Mouse (Mus musculus) ZHBTc4 (cell line): ENCODE measurements around the gene Ttll1.
A peak's percentile ranks its signal among the peaks of the same experiment; 100 is the strongest.

Experiments
- DNase-seq: peaks from one replicate; pipeline ENCODE4 v3.0.0-alpha.2; 2011; ENCODE audit warnings: low read depth, low spot score

Ttll1 gene

DNA sequence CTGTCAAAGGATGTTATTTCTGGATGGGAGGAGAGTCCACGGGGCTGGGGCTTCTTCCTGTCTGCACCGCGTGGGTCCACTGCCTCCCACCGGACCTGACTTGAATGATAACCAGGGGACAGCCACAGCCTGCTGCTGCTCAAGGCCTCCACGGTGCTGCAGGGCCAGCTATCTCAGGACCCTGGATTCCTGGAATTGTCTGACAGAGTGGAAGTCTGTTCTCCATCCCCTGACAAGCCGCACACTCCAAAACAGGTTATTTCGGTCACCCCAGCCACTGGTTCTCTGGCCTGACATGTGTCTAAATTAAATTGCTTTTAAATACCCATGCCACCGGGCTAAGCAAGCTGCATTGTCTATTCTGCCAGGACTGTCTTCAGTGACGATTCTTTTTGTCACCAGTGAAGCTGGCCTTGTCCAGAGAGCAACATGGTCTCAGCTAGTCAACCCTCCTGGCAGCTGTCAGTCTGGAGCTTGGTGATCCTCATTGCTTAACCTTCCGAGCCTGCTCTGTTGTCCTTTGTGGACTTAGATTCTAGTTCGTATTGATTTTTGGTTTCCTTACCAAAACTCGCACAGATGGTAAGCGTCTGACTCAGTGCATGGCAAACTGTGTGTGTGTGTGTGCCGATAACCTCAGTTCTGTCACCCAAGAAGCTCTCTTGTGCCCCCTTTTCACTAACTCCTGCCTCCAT, 13.1 kb upstream of the Ttll1 start:
- DNase-seq, result no peak

DNA sequence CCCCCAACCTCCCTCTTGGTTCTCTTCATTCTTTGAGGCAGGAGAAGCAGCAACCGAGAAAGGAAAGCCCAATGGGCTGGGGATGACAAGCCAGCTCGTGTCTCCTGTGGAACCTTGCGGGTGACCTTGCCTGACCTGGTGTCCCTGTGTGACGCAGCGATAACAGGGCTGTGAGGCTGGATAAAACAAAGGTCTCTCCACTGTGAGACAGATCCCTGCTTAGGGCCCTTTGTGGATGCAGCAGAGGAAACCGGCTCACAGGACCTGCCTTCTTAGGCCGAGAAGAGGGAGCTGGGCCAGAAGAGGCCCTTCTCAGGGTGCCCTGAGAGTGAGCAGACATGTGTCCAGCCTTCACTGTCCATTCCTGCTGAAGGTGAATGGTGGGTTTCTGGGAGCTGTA, 12.5 kb upstream of the Ttll1 start:
- no peak for DNase-seq

DNA sequence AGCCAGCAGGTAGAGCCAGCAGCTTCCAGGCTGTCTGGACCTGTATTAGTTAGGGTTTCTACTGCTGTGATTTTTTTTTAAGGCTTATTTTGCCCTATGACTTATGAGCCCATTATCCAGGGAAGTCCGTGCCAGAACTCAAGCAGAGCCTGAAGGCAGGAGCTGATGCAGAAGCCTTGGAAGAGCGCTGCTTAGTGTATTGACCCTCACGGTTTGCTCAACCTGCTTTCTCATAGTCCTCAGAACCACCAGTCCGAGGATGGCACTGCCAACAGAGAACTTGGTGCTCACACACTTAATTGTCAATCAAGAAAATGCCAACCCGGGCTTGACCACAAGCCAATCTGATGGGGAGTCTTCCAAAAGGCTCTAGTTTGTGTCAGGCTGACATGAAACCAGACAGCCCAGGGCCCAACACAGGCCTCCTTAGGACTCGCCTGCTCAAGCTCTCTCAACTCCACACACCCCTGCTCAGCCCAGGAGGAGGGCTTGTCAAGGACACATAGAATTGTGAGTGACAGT, 10.2 kb upstream of the Ttll1 start:
- DNase-seq, result no peak

DNA sequence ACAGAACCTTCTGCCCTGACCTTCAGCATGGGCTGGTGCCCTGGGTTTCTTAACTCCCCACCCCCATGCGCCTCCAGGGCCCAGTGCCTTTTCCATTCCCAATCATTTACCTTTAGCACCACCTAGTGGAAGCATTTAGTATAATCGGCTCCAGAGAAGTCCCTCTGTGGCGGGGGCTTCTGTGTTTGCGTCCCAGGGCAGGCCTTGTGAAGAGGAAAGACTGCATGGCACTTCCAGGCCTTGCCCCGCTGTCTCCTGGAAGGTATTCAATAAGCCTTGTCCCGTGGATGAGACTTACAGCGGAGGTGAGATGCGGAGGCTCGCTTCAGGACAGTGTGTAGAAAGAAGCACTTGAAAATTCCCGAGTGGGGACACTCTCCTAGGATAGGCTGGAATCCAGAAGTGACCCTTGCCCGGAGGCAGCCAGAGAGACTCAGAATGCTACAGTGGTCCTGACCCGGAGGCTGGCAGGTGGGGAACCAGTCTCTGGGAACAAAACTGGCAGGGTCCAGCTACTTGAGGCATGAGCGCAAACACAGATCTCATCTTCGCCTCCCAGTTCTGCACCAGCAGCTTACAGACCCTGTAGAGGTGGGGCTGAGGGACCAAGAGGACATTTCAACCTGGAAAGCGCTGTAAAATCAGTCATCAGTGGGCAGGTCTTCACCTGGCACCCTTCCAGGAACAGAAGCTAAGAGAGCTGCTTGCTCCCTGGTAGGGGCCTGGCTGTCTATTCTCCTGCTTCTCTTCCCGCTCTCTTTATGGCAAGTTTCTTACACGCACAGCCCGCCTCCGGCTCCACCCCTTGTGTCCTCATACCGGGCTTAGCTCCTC, 7.7 kb upstream of the Ttll1 start:
- DNase-seq, result peak; percentile 89

DNA sequence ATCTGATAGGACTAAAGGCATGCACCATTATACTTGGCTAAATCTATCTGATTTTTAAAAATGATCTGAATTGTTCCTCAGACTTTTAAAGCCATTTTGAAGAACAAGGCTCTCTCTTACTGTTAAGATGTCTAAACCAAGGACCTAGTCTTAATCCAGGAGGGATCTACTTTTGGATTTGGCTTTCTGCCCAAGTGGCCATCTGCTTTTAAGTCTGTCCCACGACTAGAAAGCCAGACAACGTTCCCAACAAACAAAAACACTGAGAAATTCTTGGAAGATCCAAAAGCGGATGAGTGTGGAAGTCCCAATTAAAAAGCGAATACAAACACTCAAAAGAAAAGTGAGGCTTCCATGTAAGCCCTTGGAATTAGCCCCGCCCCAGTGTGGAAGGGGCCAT, 4.3 kb upstream of the Ttll1 start:
- DNase-seq, result no peak

DNA sequence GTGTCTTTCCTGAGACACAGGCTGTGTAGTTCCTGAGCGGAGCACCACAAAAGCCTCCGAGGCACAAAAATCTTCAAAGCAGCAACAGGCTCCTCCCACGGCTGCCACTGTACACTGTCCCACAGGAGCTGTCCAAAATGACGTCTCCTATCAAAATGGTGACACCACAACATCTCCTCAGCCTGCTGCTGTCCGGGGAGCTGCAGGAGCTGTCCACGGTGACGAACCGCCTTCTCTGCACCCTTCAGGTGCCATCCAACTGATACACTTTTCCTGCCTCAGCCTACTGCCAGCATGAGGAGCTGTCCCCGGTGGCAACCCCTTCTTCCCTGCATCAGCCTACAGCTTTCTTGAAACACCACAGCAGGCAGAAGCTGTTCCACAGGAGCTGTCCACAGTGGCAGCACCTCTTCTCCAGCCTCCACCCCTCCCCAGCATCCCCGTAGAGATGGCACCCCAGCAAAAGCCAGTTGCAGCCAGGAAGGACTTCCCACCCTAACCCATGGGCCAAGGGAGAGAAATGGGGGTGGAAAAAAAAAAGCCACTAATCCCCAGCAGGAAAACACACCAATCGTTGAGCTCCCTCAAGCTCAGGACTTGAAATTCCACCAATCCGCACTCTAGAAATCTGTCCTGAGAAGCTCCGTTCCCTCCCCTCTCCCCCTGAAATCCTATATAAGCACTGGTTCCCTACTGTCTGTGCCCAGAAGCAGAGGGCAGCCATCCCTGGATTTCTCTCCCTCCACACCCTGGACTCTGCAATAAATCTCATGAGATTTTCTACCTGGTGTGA, 2.0 kb upstream of the Ttll1 start:
- DNase-seq, result peak; percentile 84

DNA sequence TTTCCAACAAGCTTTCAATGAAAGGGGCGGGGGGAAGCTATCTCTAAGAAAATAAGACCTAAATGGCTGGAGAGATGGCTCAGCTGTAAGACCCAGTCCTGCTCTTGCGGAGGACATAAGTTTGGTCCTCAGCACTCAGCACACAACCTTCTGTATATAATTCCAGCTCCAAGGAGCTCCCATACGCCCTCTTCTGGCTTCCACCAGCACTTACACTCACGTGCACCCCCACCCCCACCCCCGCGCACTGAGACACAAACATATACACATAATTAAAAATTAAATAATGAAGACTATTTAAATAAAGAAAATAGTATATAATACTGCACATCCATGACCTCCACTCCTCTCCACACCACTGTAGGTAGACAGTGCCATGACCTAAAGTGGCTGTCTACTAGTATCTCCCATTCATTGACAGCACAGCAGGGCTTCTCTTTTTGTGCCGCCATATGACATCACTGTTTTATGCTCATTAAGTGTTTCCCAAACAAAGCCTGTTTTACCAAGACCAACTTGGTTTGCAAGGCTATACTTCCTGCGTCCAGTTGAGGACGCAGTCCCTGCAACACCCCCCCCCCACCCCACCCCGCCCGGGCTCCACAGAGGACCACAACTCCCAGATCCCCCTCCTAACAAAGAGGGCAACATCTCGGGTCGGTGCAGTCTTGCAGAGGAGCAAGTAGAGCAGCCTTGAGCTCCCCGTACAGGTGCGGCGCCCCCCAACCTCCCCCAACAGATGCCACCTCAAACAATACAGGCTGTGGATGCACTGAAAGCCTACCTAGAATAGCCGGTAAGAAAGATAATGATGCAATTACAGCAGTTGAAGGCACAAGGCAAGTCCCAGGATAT, 516 bp downstream of the Ttll1 start:
- peak; percentile 54 for DNase-seq

DNA sequence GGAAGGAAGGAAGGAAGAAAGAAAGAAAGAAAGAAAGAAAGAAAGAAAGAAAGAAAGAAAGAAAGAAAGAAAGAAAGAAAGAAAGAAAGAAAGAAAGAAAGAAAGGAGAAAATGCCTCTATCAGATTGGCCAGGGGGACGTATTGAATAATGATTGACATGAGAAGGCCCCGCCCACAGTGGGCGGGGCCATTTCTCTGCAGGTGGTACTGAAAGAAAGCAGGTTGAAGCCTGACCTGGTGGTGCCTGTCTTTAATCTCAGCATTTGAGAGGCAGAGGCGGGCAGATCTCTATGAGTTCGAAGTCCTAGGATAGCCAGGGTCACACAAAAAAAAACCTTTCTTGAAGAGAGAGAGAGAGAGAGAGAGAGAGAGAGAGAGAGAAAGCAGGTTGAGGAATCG, 9.2 kb downstream of the Ttll1 start:
- DNase-seq, result peak; percentile 85

DNA sequence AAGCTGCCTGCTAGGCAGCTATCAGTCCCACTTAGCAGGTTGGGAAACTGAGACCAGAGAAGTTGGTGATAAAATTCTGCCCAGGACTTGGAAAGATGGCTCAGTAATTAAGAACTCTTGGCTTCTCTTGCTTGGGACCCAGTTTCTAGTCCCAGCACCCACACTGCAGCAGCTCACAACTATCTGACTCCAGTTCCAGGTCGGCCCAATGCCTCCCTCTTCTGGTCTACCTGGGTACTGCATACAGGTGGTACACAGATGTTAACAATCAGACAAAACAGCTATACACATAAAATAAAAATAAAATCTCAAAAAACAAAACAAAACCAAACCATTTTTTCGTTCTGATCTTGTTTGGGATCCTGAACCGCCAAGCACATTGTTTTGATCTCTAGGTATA, 10.3 kb downstream of the Ttll1 start:
- peak; percentile 84 for DNase-seq

DNA sequence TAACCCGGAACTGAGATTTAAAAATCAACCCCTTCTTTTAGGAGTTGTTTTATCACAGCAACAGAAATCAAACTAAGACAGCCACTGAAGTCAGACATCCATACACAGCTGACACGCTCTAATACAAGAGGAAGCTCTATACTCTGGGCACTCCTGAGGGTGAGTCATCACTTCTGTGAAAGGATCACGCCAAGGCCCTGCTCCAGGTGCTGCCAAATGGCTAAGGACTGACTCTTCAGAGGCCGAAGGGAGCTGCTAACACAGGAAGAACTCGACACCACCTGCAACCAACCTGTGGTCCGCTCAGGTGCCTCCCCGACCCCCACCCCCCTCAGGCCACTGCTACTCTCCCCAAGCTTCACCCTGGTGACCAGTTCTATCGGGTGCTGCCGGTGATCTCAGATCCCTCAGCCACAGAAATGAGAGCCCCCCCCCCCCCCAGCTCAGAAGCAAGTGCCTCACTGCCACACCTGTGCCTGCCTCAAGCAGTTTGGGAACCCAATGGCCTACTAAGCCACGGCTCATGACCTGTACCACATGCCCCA, 11.4 kb downstream of the Ttll1 start:
- no peak for DNase-seq

DNA sequence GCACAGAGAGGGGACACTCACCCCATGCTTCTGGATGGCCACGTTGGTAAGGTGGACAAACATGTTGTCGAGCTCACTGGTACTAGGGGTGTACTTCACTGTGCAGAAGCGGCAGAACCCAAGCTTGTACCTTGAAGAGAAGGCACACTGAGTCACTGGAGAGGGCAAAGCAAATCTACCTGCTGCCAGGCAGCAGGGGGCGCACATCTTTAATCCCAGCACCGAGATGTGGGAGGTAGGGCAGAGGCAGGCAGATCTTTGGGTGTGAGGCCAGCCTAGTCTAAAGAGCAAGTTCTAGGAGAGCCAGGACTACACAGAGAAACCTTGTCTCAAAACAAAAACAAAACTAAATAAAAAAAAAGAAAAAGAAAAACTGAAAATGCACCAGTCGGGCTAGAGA, 13.4 kb downstream of the Ttll1 start:
- DNase-seq, result peak; percentile 78

DNA sequence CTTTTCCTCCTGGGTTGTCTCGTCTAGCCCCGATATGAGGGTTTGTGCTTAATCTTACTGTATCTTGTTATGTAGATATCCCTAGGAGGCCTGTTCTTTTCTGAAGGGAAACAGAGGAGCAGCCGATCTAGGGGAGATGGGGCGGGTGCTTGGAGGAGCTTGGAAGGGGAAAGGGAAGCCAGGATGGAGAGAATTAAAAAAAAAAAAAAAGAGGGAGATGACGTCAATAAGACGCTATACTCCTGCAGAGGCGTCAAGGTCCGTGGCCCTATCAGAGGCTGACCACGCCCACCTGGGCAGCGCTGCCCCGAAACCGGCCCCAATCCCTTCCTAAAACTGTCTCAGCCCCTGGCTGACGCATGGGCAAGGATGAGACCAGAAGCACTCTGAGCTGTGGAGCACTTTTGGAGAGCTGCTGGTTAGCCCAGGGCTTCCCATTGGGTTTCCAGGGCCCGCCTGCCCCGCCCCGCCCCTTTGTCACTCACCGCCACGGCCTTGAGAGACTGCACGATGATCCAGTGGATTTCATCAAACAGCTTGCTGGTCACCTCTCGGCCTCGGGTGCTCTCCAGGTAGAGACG, 14.8 kb downstream of the Ttll1 start:
- DNase-seq, result peak; percentile 52

DNA sequence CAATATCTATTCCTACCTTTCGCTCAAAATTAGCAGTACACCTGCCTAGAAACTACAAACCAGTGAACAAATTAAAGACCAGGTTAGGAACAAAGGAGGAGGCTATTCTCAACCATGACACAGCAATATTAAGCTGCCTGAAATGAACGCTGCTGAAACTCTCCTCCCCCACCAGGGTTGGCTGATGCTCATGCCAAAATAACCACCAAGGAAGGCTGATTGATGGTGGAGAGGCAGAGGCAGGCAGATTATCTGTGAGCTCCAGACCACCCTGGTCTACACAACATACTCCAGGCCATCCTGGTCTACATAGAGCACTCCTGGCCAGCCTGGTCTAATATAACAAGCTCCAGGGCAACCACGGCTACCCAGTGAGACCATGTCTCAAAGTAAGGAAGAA, 15.5 kb downstream of the Ttll1 start:
- no peak for DNase-seq

DNA sequence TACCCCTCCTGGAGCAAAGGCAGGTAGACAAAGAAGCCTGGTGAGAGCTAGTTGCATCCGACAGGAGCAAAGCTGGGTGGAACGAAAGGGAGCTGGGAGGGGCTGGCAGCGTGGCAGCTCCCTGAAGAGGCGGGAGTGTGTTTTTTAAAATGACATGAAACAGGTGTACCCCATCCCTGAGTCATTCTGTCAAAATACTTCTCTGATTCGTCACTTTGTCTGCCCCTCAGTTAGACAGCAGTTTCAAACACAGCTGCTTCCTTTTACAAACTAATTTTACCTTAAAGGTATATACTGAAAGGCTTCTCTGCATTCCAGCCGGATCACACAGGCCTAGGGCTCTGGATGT, 16.1 kb downstream of the Ttll1 start:
- no peak for DNase-seq

DNA sequence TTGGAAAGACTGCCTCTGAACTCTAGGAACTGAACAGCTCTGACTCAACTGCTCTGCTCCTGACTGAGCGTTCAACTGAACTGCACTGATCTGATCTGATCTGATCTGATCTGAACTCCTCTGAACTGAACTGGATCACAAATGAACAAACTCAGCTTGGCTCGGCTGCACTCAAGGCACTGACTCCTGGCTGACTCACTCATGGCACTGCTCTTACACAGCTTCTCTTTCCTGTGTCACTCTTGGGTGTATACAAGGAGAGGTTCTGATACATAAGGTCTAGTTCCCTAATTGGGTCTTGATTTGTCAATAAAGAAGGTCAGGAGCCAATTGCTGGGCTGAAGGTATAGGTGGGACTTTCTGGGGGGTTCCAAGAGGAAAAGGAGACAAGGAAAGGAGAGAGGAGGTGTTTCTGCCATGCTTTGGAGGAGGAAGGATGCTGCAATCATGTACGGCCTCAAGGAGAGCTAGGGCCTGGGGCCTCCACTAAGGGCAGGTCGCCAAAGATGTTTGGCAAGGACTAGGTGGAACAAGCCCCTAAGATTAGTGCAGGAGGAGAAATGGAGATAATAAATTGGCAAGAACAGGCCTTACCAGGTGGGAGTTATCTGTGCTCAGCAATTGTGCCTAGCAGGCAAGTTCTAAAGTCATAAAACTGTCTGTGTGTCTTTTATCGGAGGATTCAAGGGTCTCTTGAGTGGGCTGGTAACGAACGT, 16.7 kb downstream of the Ttll1 start:
- DNase-seq, result no peak

DNA sequence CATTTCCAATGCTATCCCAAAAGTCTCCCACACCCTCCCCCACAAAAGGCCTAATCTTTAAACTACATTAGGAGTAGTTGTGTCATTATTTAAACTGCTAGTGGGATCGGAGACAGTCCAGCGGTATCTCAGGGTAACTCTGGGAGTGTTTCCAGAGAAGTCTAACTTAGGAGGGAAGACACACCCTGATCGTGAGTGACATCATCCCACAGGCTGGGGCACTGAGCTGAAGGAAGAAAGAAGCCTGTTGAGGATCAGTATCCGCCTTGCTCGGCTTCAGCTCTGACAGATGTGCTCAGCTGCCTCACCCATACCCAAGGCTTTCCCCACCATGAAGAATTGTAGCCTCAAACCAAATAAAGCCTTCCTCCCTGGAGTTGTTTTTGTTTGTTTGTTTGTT, 18.8 kb downstream of the Ttll1 start:
- DNase-seq, result no peak

DNA sequence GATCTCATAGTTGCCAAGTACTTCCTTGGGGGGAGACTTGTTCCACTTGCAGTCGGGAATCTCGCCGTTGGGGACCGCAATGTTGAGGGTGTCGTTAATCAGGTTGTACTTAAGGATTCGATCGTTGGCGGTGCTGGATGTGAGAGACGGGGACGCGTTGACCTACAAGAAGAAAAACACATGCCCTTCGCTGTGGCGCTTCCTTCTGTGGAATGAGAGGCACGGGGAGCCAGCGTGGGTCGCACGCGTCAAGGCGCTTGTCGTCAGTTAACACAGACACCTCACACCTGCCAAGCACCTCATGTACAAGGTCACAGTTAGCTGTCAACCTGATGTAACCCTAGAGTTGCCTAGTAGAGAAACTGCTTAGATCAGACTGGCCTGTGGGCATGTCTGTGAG, 21.2 kb downstream of the Ttll1 start:
- peak; percentile 34 for DNase-seq

DNA sequence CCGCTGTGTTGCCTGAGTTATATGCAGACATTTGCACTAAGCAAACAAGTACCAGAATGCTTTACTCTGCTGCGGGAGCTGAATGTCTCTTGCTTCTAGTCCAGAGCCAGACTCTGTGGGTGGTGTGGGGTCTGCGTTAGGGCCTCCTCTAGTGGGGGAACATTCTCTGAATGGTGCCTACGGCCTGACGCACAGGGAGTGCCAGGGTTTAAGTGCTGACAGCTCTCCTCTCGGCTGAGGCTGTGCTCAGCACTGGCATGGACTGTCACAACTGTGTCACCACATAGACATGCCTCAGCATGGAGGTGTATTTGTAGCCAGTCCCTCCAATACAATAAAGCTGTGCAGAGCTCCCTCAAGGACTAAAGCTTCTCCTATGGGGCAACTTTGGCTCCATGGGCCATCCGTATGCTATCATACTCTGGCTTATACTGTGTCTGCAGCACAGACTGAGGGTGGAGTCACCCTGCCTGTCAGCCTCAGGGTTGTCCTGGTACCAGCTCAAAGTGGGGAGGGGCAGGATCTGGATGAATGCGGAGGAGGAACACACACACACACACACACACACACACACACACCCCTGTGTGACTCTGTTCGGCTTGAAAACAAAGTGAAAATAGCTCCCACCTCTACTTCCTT, 23.1 kb downstream of the Ttll1 start:
- DNase-seq, result no peak

DNA sequence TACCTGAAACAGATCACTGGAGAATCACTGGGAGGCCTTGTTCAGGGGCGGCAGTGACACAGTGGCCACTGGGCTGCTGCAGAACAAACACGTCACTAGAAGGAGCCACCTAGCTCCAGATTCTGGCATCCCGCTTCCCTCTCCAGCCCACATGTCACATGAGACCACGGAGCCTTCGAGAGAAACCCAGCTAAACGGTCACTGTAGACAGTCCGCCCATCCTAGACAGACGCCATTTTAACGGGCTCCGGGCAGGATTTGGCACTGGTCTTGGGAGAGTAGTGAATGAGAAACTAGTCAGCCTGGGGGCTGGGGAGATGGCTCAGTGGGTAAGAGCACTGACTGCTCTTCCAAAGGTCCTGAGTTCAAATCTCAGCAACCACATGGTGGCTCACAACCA, 26.4 kb downstream of the Ttll1 start:
- peak; percentile 64 for DNase-seq

DNA sequence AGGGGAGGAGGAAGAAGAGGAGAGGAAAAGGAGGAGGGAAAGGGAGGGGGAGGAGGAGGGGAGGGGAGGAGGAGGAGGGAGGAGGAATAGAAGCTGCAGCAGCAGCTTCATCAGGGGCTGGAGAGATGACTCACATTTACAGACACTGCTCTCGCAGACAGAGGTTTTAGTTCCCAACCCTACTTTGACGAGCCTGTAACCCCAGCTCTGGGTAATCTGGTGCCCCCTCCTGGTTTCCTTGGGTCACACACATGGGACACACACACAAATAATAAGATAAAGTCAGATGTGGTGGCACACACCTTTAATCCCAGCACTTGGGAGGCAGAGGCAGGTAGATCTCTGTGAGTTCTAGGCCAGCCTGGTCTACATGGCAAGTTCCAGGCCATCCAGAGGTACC, 27.2 kb downstream of the Ttll1 start:
- peak; percentile 82 for DNase-seq
